Mouse (Mus musculus) midbrain, postnatal 0 days (tissue): Measurements from ENCODE around the gene Zmiz1. TPM values are rescaled to one million over a fixed set of nuclear protein-coding genes. Genes with fewer than 3 reads are reported as not detected.
A peak's percentile ranks its signal among the peaks of the same experiment; 100 is the strongest.

ENCODE experiments used
- ATAC-seq: fragments of 200-750 bp; cut with Nextera tagmentation; 2 replicates; pipeline ENCODE4 v1.8.0; 2017; ENCODE audit warnings: moderate number of reproducible peaks, mild to moderate bottlenecking, moderate TSS enrichment, moderate library complexity; ENCODE audit not compliant: low FRiP score
- DNase-seq: peaks from one replicate; pipeline ENCODE4 v3.0.0-alpha.2; 2015; ENCODE audit warnings: low spot score
- H3K27ac ChIP-seq: fragments of 300-500 bp; sonication (generic); 2 replicates; pipeline ENCODE4 v1.5.1; 2014; ENCODE audit warnings: low read depth, mild to moderate bottlenecking, low read length, mixed read lengths
- H3K27me3 ChIP-seq: fragments of 300-500 bp; sonication (generic); 2 replicates; pipeline ENCODE4 v1.6.1; 2014; ENCODE audit warnings: low read length, control low read depth, mixed read lengths; ENCODE audit not compliant: insufficient read depth
- H3K36me3 ChIP-seq: fragments of 300-500 bp; sonication (generic); 2 replicates; pipeline ENCODE4 v1.6.1; 2014; ENCODE audit warnings: low read length, control low read depth, mixed read lengths; ENCODE audit not compliant: insufficient read depth
- H3K4me1 ChIP-seq: fragments of 300-500 bp; sonication (generic); 2 replicates; pipeline ENCODE4 v1.6.1; 2014; ENCODE audit warnings: mild to moderate bottlenecking, control low read depth, antibody characterized with exemption, low read length, mixed read lengths; ENCODE audit not compliant: insufficient read depth
- H3K4me2 ChIP-seq: fragments of 300-500 bp; sonication (generic); 2 replicates; pipeline ENCODE4 v1.6.1; 2014; ENCODE audit warnings: low read depth, mild to moderate bottlenecking, low read length, mixed read lengths; ENCODE audit not compliant: poor library complexity, severe bottlenecking
- H3K4me3 ChIP-seq: fragments of 300-500 bp; sonication (generic); 2 replicates; pipeline ENCODE4 v1.5.1; 2014; ENCODE audit warnings: low read depth, mild to moderate bottlenecking, low read length, moderate library complexity
- H3K9ac ChIP-seq: fragments of 300-500 bp; sonication (generic); replicated peaks from 2 replicates; pipeline ENCODE4 v1.6.1; 2014; ENCODE audit warnings: mild to moderate bottlenecking, low read length, moderate library complexity, mixed read lengths; ENCODE audit not compliant: poor library complexity, severe bottlenecking
- H3K9me3 ChIP-seq: fragments of 300-500 bp; sonication (generic); 2 replicates; pipeline ENCODE4 v1.6.1; 2016; ENCODE audit warnings: low read length, control low read depth
- CTCF ChIP-seq: IDR thresholded peaks from 2 replicates; pipeline ENCODE4 v1.5.1; 2016; ENCODE audit warnings: antibody characterized with exemption, mild to moderate bottlenecking
- WGBS: fragments of 180-500 bp; shearing (Covaris S2); extraction: QIAGEN DNeasy Blood & Tissue Kit; methylation state at CpG from one replicate; pipeline ENCODE4 v1.1.7; 2014; 5-methylcytosine and 5-hydroxymethylcytosine counted together
- polyA plus RNA-seq: library from polyadenylated mRNA; unstranded; fragments of >200 nt; fragmentation: Nextera tagmentation; extraction: Ambion mirVana; gene quantifications from 2 replicates; pipeline ENCODE4 v1.2.1, GENCODE M21; 2015
- total RNA-seq: library from RNA; depleted of rRNA; stranded (reverse); fragments of >200 nt; gene quantifications from 2 replicates; pipeline ENCODE4 v1.2.3, GENCODE M21; 2014

The Zmiz1 gene
- total and polyA plus RNA-seq, 2 experiments from 2014 or later, result 51.7 to 130 TPM

GRCm38 (mm10) chr14:25494778-25495177 lies 35.8 kb downstream of the Zmiz1 start:
- DNase-seq, result no peak
- no peaks in the 10 kb centered on the region for H3K27me3 ChIP-seq
- peaks cover 50% of the 10 kb centered on the region for H3K4me1 ChIP-seq
- no peak overlapping the region for H3K27ac ChIP-seq
- 56% methylated on average over 3 of the region's 3 CpGs for WGBS
- H3K9me3 ChIP-seq, result no peaks in the 10 kb centered on the region
- no peak overlapping the region for H3K4me2 ChIP-seq
- H3K4me3 ChIP-seq, result no peak overlapping the region
- no peak overlapping the region for H3K9ac ChIP-seq
- H3K36me3 ChIP-seq, result no peaks in the 10 kb centered on the region
- ATAC-seq, result no peak
- TF ChIP-seq CTCF, result no peak

- H3K9ac ChIP-seq, result no peak overlapping the region
- H3K4me2 ChIP-seq, result no peak overlapping the region
- peak overlapping the region; percentile 18; the same call in 1 of the 2 replicates for H3K27ac ChIP-seq
- 53% methylated on average over 2 of the region's 2 CpGs for WGBS
- DNase-seq (peak; percentile 76), ATAC-seq (no peak)
- no peaks in the 10 kb centered on the region for H3K9me3 ChIP-seq
- H3K4me3 ChIP-seq, result no peak overlapping the region
- TF ChIP-seq CTCF, result no peak
- no peaks in the 10 kb centered on the region for H3K27me3 ChIP-seq
- no peaks in the 10 kb centered on the region for H3K36me3 ChIP-seq
- peaks cover 55% of the 10 kb centered on the region for H3K4me1 ChIP-seq
Measured at GRCm38 (mm10) chr14:25496116-25496515, 37.1 kb downstream of the Zmiz1 start.

GRCm38 (mm10) chr14:25496989-25497388 lies 38.0 kb downstream of the Zmiz1 start:
- Histone ChIP-seq H3K9me3 (no peaks in the 10 kb centered on the region), H3K27ac (peak overlapping the region; percentile 40), H3K4me1 (peaks cover 55% of the 10 kb centered on the region), H3K36me3 (no peaks in the 10 kb centered on the region), H3K9ac (no peak overlapping the region), H3K4me2 (no peak overlapping the region), H3K4me3 (no peak overlapping the region), H3K27me3 (no peaks in the 10 kb centered on the region)
- DNase-seq (no peak), ATAC-seq (no peak)
- 61% methylated on average over 3 of the region's 3 CpGs for WGBS
- TF ChIP-seq CTCF, result no peak

- Histone ChIP-seq H3K4me2 (no peak overlapping the region), H3K27ac (peak overlapping the region; percentile 40), H3K4me1 (peaks cover 53% of the 10 kb centered on the region), H3K4me3 (no peak overlapping the region), H3K27me3 (no peaks in the 10 kb centered on the region), H3K9me3 (no peaks in the 10 kb centered on the region), H3K36me3 (no peaks in the 10 kb centered on the region), H3K9ac (no peak overlapping the region)
- no peak for ATAC-seq
- no peak for DNase-seq
- no peak; the same call in 1 of the 2 replicates for TF ChIP-seq CTCF
- 37% methylated on average over 8 of the region's 8 CpGs for WGBS
Measured at GRCm38 (mm10) chr14:25497596-25497995, 38.6 kb downstream of the Zmiz1 start.

GRCm38 (mm10) chr14:25498367-25498766 lies 39.4 kb downstream of the Zmiz1 start:
- Histone ChIP-seq H3K4me3 (no peak overlapping the region), H3K27ac (peak overlapping the region; percentile 40), H3K9me3 (no peaks in the 10 kb centered on the region), H3K27me3 (no peaks in the 10 kb centered on the region), H3K4me1 (peaks cover 45% of the 10 kb centered on the region), H3K4me2 (peak overlapping the region; percentile 9; the same call in 1 of the 2 replicates), H3K9ac (0 out of 2 replicates have a peak overlapping the region, but pooled peaks have one; percentile 19), H3K36me3 (0 out of 2 replicates have a peak, but pooled peaks cover 3% of the 10 kb centered on the region)
- 24% methylated on average over 7 of the region's 7 CpGs for WGBS
- ATAC-seq (no peak), DNase-seq (no peak)
- no peak for TF ChIP-seq CTCF

- DNase-seq (no peak), ATAC-seq (no peak)
- WGBS, result 73% methylated on average over 3 of the region's 3 CpGs
- H3K27me3 ChIP-seq, result no peaks in the 10 kb centered on the region
- no peak overlapping the region for H3K4me2 ChIP-seq
- H3K27ac ChIP-seq, result no peak overlapping the region
- no peak overlapping the region for H3K4me3 ChIP-seq
- H3K36me3 ChIP-seq, result peaks cover 10% of the 10 kb centered on the region
- no peak overlapping the region for H3K9ac ChIP-seq
- no peaks in the 10 kb centered on the region for H3K9me3 ChIP-seq
- peaks cover 37% of the 10 kb centered on the region for H3K4me1 ChIP-seq
- no peak for TF ChIP-seq CTCF
Measured at GRCm38 (mm10) chr14:25499526-25499925, 40.5 kb downstream of the Zmiz1 start.
